Mouse (Mus musculus) monocyte, adult 5-6 weeks (primary cell): Measurements from ENCODE around the gene Sdk2. TPM values are rescaled to one million over a fixed set of nuclear protein-coding genes. Genes with fewer than 3 reads are reported as not detected.

ENCODE experiments used
- ATAC-seq: fragments of 153-309, 156-312 bp; replicated peaks from 2 replicates; pipeline ENCODE4 v1.8.0; 2017; ENCODE audit warnings: mild to moderate bottlenecking; ENCODE audit not compliant: low TSS enrichment, insufficient number of reproducible peaks, severe bottlenecking, poor library complexity, low FRiP score
- total RNA-seq: library from RNA; stranded (forward); fragments of 200-1000, 200-491, 200-594 nt; gene quantifications from 3 replicates; pipeline ENCODE4 v1.2.3, GENCODE M21; 2017

Gene Sdk2
- total RNA-seq, 1 experiment from 2014 or later = 0.19 TPM

DNA sequence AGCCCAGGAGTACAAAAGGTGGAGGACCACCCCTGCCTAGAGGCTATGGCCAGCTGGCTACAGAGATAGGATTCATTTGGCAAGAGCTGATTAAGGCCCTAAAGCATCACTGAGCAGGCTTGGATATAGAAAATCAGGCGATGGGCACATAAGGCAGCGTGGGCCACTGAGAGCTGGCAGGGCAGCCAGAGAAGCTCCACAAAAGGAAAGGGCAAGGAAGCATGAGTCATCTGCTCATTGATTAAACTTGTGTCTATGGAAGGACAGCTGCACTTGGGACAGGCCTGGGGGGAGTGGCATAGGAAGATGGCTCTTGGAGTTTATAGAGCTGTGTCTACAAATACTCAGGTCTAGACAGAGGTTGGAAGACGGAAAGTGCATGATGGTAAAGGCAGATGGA lies 104.1 kb downstream of the Sdk2 start:
- ATAC-seq = no peak

DNA sequence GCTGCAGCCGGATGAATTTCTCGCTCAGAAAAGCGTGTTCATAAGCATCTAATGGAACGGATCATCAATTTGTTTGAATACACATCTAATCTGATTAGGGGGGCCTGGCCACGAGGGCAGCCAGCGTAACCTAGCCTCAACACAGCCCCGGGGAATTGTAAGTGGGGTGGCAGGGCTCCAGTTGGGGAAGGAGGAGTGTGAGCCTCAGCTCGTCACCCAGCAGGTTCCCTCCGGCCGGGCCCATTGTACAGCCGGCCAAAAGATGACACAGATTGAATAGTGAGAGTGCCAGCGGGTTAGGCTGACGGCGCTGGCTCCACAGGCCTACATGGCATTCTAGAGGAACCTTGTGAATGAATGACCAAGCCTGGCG lies 115.2 kb downstream of the Sdk2 start:
- no peak for ATAC-seq

GRCm38 (mm10) chr11:113950904-113951615 lies 115.8 kb downstream of the Sdk2 start:
- no peak for ATAC-seq

DNA sequence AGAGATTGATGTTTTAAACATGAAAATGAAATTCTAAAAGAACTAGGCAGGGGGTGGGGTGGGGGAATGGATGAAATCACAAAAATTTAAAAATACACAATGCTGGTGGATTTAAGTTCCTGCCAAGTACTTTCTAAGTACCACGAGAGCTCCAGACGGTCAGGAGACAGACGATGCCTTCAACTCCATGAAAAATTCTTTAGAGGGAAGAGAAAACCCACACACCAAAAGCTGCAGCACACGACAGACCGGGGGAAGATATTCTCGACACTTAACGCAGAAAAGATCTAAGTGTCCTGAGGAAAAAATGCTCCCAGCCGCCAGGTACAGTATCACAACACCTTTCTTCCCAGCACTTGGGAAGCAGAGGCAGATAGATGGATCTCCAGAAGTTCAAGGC lies 118.2 kb downstream of the Sdk2 start:
- ATAC-seq = no peak

DNA sequence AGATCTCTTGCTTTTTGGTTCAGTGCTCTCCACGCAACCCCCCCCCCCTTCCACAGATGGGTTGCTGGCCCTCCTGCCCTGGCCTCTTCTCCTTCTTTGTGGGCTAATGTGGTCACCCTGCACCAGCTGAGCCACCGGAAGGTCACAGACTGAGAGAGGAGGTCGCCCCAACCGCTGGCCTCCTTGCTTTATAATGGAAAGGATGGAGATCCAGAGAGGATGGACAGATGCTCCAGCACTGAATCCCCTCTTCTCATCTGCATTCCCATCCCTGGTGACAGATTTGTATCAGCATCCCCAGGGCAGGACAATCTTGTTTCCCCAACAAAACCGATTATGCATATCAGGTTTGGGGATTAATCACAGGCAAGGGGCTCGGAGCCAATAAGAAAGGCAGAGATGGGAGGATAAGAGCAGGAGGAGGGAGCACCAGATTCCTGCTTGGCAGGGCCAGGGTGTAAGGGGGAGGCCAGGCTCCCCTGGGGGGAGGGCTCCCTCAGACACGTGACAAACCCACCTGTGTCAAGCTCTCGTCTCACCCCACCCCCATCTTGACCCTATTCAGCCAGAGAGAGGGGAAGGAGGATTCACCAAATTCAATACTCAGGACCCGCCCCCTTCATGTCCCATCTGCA lies 124.6 kb downstream of the Sdk2 start:
- ATAC-seq = no peak

GRCm38 (mm10) chr11:113933678-113934077 lies 133.2 kb downstream of the Sdk2 start:
- ATAC-seq = no peak

DNA sequence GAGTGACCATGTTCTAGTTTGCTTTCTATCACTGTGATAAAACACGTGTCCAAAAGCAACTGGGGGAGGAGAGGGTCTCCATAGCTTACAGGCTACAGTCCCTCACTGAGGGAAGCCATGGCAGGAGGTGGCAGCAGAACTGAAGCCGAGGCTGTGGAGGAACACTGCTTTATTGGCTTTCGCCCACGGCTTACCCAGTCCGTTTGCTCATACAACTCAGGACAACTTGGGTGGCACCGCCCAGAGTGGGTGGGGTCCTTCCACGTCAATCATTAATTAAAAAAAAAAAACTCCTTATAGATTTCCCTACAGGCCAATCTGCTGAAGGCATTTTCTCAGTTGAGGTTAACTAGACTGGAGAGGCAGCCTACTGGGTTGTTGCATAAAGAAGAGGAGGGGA lies 133.9 kb downstream of the Sdk2 start:
- ATAC-seq = no peak

DNA sequence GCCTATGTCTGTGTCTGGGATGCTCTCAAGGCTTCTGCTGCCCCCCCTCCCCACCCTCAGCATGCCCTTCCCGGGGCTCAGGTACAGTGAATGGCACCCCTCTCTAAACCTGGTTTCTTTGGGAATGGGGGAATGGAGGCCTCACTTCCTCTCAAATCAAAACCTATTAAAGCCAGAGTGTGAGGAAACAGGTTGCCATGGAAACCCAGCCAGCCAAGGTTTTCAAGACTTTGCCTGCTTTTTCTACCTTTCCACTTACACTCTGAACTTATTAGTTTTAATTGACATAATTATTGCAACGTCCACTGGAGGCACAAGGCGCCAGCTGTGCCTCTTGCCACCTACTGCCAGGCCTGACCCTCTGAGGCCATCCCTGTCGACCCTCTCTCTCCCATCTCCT lies 135.1 kb downstream of the Sdk2 start:
- no peak for ATAC-seq

- ATAC-seq = no peak
Observed at GRCm38 (mm10) chr11:113930112-113930511, 136.7 kb downstream of the Sdk2 start.

- no peak for ATAC-seq
Observed at GRCm38 (mm10) chr11:113928831-113929230, 138.0 kb downstream of the Sdk2 start.

DNA sequence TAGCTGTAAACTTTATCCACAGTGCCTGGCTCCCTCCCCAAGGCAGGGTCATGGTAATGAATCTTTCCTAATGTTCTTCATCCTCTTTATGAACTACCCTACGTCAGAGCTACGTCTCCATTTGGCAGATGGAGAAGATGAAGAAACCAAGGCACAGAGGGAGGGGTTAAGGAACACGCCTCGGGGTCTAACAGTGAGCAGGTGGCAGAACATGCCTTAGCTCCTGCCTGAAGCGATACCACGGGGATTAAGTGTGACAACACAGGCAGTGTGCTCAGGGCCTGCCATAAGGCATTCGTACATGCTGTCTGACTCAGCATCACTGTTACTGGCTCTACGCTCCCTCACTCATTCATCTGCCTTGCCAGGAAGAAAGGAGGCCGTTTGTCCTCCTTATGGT lies 138.6 kb downstream of the Sdk2 start:
- no peak for ATAC-seq

- ATAC-seq = no peak
Observed at GRCm38 (mm10) chr11:113927826-113928225, 139.0 kb downstream of the Sdk2 start.

DNA sequence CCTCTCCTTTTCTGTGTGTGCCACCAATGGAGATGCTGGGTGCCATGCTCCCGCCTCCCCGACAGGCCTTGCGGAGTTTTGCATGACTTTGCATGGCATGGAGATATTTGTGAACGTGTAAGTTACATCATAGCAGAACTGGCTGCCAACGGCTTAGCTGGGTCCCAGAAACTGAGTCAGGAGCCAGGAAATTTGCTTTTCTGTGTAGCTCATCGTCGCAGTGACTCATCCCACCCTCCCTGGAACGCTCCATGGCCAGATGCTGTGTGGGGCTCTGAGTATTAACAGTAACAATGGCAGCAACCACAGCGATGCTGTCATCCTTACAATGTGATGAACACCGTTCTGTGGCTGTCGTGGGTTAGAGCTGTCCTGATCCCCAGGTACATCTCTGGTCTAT lies 139.6 kb downstream of the Sdk2 start:
- ATAC-seq = no peak

DNA sequence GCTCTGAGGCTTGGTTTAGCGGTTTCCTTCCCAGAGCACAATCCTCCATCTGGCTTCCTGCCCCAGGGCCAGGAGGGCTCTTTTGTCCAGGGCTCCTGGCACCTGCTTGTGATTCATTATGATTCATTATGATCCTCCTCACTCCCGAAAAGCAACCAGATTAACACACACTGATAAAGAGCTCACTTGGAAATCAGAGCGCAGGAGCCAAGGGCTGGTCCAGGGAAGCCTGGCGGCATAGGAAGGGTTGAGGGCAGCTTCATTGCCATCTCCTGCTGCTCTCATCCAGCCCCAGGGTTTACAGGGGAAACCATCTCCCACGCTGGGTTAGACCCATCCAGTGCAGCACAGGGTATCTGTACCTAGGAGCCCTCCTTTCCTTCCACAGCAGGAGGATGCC lies 143.7 kb downstream of the Sdk2 start:
- no peak for ATAC-seq

GRCm38 (mm10) chr11:113903131-113903860 lies 163.6 kb downstream of the Sdk2 start:
- ATAC-seq = no peak

- ATAC-seq = no peak
Observed at GRCm38 (mm10) chr11:113901906-113902305, 164.9 kb downstream of the Sdk2 start.

DNA sequence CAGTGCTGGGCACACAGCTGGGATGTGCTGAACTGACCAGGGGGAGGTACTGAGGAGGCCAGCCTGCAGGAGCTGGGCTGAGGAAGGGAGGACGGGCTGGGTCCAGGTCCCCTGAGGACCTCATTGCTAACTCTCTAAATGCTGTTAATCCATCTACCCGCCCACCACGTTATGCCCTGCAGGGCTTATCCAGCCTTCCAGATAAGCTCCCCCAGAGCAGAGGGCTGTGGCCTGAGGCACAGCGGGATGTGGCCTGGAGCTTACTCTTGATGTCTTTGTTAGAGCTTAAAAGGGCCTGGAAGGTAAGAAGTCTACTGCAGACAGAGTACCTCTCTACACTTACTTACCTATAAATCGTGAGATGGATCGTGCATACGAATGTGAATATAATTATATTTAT lies 168.2 kb downstream of the Sdk2 start:
- no peak for ATAC-seq

GRCm38 (mm10) chr11:113896006-113896405 lies 170.8 kb downstream of the Sdk2 start:
- no peak for ATAC-seq

DNA sequence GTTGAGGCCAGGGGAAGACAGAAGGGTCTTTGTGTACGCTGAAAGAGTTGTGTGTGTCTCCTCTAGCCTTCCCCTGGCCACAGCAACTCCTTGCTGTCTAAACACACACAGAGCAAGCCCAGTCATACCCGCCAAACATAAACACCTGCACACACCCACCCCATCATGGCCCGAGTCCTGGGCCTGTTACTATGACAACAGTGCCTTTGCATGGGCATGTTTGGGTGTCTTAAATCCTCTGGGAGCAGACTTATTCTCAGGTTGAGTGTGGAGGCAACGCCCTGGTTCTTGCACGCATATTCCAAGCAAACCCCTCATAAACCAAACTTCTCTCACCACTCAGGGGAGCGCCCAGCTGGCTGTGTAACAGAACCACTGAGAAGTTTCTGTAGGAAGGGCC lies 173.9 kb downstream of the Sdk2 start:
- ATAC-seq = no peak

DNA sequence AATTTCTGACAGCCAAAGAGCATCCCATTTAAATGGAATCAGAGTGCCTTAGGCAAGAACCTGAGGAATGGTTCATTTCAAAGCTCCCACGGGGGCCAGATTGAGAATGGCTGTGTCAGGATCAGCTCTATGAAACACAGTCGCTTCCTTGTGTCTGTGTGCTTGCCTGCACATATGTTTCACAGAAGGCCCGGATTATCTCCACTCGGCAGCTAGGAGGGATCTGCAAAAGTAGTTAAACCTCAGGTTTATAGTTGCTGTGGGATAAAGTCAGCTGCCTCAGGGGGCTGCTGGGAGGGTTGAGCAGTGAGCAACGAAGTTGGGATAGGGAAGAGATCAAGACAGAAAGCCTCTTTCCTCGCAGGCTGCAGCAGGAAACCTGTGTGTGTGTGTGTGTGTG lies 174.8 kb downstream of the Sdk2 start:
- ATAC-seq = no peak
